Mouse (Mus musculus) testis, adult 2 months (tissue): Measurements from ENCODE around the gene Rsu1. TPM values are rescaled to one million over a fixed set of nuclear protein-coding genes. Genes with fewer than 3 reads are reported as not detected.

Experiments used
- H3K27ac ChIP-seq: fragments of 200-500 bp; 2 replicates; pipeline ENCODE4 v1.5.1; 2012; ENCODE audit warnings: low read depth, low read length; ENCODE audit not compliant: control insufficient read depth, insufficient read depth
- H3K27me3 ChIP-seq: fragments of 200-500 bp; 2 replicates; pipeline ENCODE4 v1.6.1; 2012; ENCODE audit warnings: mild to moderate bottlenecking, low read length, moderate library complexity; ENCODE audit not compliant: control insufficient read depth, insufficient read depth
- H3K36me3 ChIP-seq: fragments of 200-500 bp; 2 replicates; pipeline ENCODE4 v1.6.1; 2012; ENCODE audit warnings: mild to moderate bottlenecking, low read length; ENCODE audit not compliant: control insufficient read depth, insufficient read depth
- H3K4me1 ChIP-seq: fragments of 200-500 bp; 2 replicates; pipeline ENCODE4 v1.6.1; 2012; ENCODE audit warnings: low read length; ENCODE audit not compliant: control insufficient read depth, insufficient read depth
- H3K4me3 ChIP-seq: fragments of 200-500 bp; 2 replicates; pipeline ENCODE4 v1.5.1; 2012; ENCODE audit warnings: low read depth, mild to moderate bottlenecking, low read length, moderate library complexity, mixed read lengths; ENCODE audit not compliant: control insufficient read depth
- CTCF ChIP-seq: fragments of 200-500 bp; IDR thresholded peaks from 2 replicates; pipeline ENCODE4 v1.5.1; 2012; ENCODE audit warnings: low read depth, mild to moderate bottlenecking, inconsistent platforms, low read length, moderate library complexity; ENCODE audit not compliant: control insufficient read depth, insufficient read depth, insufficient replicate concordance
- POLR2A ChIP-seq: fragments of 200-500 bp; IDR thresholded peaks from 2 replicates; pipeline ENCODE4 v1.6.1; 2012; ENCODE audit warnings: low read depth, mild to moderate bottlenecking, inconsistent platforms, low read length, moderate library complexity; ENCODE audit not compliant: control insufficient read depth
- polyA plus RNA-seq: library from polyadenylated mRNA; depleted of rRNA; stranded (reverse); fragments of >200 nt; gene quantifications from 2 replicates; pipeline ENCODE4 v1.2.3, GENCODE M21; 2012; rRNA removed

The Rsu1 gene
- polyA plus RNA-seq, 1 experiment: 11.7 TPM

- H3K36me3 ChIP-seq: no peaks in the 10 kb centered on the region
- no peaks in the 10 kb centered on the region for H3K27me3 ChIP-seq
- H3K4me3 ChIP-seq: no peak overlapping the region
- no peak overlapping the region for H3K27ac ChIP-seq
- no peaks in the 10 kb centered on the region for H3K4me1 ChIP-seq
- TF ChIP-seq CTCF (no peak), POLR2A (no peak)
Measured at GRCm38 (mm10) chr2:13044555-13044954, 226.7 kb downstream of the Rsu1 start.

- TF ChIP-seq POLR2A: no peak
- no peak for TF ChIP-seq CTCF
- no peaks in the 10 kb centered on the region for H3K36me3 ChIP-seq
Measured at GRCm38 (mm10) chr2:13039785-13040184, 231.4 kb downstream of the Rsu1 start.

DNA sequence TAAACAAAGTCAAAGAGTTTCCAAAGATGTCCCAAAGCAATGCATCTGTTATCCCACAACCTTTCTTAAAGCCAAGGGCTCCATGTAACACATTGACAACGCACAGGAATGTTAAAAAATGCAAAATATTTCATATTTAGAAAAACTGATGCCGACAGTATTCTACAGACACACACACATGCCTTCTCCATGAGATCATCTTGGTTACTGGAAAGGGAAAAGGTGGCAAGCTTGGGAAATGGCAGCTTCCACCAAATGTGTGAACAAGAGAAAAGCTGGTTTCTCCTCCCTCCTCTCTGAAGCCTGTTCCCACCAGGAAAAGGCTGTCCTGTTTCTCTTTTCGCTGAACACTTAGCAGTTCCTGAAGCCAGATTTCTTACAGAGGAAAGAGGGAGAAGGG is 232.4 kb downstream of the Rsu1 start:
- no peak overlapping the region for H3K27ac ChIP-seq
- H3K4me3 ChIP-seq: no peak overlapping the region
- H3K4me1 ChIP-seq: no peaks in the 10 kb centered on the region
- no peaks in the 10 kb centered on the region for H3K27me3 ChIP-seq
- no peaks in the 10 kb centered on the region for H3K36me3 ChIP-seq
- no peak for TF ChIP-seq POLR2A
- no peak for TF ChIP-seq CTCF

More at GRCm38 (mm10) chr2:13039785-13040184, 231.4 kb downstream of the Rsu1 start:
- Histone ChIP-seq H3K4me3 (no peak overlapping the region), H3K4me1 (no peaks in the 10 kb centered on the region), H3K27ac (no peak overlapping the region), H3K27me3 (no peaks in the 10 kb centered on the region)

Other genes starting within 250 kb of the Rsu1 start
- 0.72 and 0.96 TPM in 2 replicates for gene Cubn, start 220.4 kb upstream of the Rsu1 start, polyA plus RNA-seq